Mouse (Mus musculus) spleen, adult 18-20 months (tissue): ENCODE data around the gene Sytl2.

Experiments used
- DNase-seq, 2 experiments: peaks; one replicate each; pipeline ENCODE4 v3.0.0; 2022; ENCODE audit warnings: mixed read lengths in 2 of 2

Sytl2 gene

GRCm38 (mm10) chr7:90312151-90312883 lies 10.3 kb downstream of the Sytl2 start:
- DNase-seq, result no peak

GRCm38 (mm10) chr7:90313421-90313820 lies 11.4 kb downstream of the Sytl2 start:
- DNase-seq, result no peak

- no peak for DNase-seq
These were observed 14.8 kb downstream of the Sytl2 start for GRCm38 (mm10) chr7:90316823-90317222.

GRCm38 (mm10) chr7:90319446-90319845 lies 17.4 kb downstream of the Sytl2 start:
- DNase-seq, result no peak

GRCm38 (mm10) chr7:90320124-90320523 lies 18.1 kb downstream of the Sytl2 start:
- no peak for DNase-seq

GRCm38 (mm10) chr7:90325166-90325565 lies 23.1 kb downstream of the Sytl2 start:
- no peak for DNase-seq

- no peak for DNase-seq
These were observed 28.1 kb downstream of the Sytl2 start for GRCm38 (mm10) chr7:90330200-90330599.

- DNase-seq, result no peak
These were observed 30.5 kb downstream of the Sytl2 start for GRCm38 (mm10) chr7:90332483-90333065.

GRCm38 (mm10) chr7:90334362-90334761 lies 32.3 kb downstream of the Sytl2 start:
- no peak for DNase-seq

- no peak for DNase-seq
These were observed 32.8 kb downstream of the Sytl2 start for GRCm38 (mm10) chr7:90334831-90335230.

- no peak for DNase-seq
These were observed 33.7 kb downstream of the Sytl2 start for GRCm38 (mm10) chr7:90335755-90336194.

GRCm38 (mm10) chr7:90341212-90341957 lies 39.3 kb downstream of the Sytl2 start:
- no peak for DNase-seq

GRCm38 (mm10) chr7:90344903-90345302 lies 42.9 kb downstream of the Sytl2 start:
- DNase-seq, result no peak

- no peak for DNase-seq
These were observed 45.9 kb downstream of the Sytl2 start for GRCm38 (mm10) chr7:90347779-90348437.

GRCm38 (mm10) chr7:90349014-90349413 lies 47.0 kb downstream of the Sytl2 start:
- no peak for DNase-seq

GRCm38 (mm10) chr7:90352183-90352582 lies 50.1 kb downstream of the Sytl2 start:
- DNase-seq, result no peak

GRCm38 (mm10) chr7:90353488-90354228 lies 51.6 kb downstream of the Sytl2 start:
- peak in 1 of 2 experiments; percentile 7 for DNase-seq

- no peak for DNase-seq
These were observed 52.2 kb downstream of the Sytl2 start for GRCm38 (mm10) chr7:90354229-90354604.

- no peak for DNase-seq
These were observed 53.4 kb downstream of the Sytl2 start for GRCm38 (mm10) chr7:90355454-90355853.

- DNase-seq, result no peak
These were observed 53.9 kb downstream of the Sytl2 start for GRCm38 (mm10) chr7:90355995-90356394.

- no peak for DNase-seq
These were observed 60.7 kb downstream of the Sytl2 start for GRCm38 (mm10) chr7:90362788-90363187.

GRCm38 (mm10) chr7:90370071-90370851 lies 68.2 kb downstream of the Sytl2 start:
- DNase-seq, result no peak
